Mouse (Mus musculus): ENCODE results near the gene Lrpap1. TPM values are rescaled to one million over a fixed set of nuclear protein-coding genes. Genes with fewer than 3 reads are reported as not detected.

The Lrpap1 gene
- polyA plus RNA-seq, 1 experiment: 36.4 TPM

- H3K27me3 ChIP-seq (ENCODE audit: control insufficient read depth, insufficient read depth, low read length): no peaks in the 10 kb centered on the region
- TF ChIP-seq CTCF (IDR thresholded peaks at IDR 0.05; ENCODE audit: control insufficient read depth, insufficient read depth, insufficient replicate concordance, low read depth, low read length) (no peak), POLR2A (IDR thresholded peaks at IDR 0.05; ENCODE audit: control insufficient read depth, low read depth, low read length) (no peak)
- no peak overlapping the region for H3K27ac ChIP-seq (ENCODE audit: control insufficient read depth, insufficient read depth, low read depth, low read length)
- no peaks in the 10 kb centered on the region; the same call in 1 of the 2 replicates for H3K4me1 ChIP-seq (ENCODE audit: control insufficient read depth, insufficient read depth, low read length)
- no peaks in the 10 kb centered on the region for H3K36me3 ChIP-seq (ENCODE audit: control insufficient read depth, insufficient read depth, low read length)
- H3K4me3 ChIP-seq (ENCODE audit: control insufficient read depth, low read depth, low read length): no peak overlapping the region
These were observed 29.2 kb downstream of the Lrpap1 start for GRCm38 (mm10) chr5:35076369-35076768.

DNA sequence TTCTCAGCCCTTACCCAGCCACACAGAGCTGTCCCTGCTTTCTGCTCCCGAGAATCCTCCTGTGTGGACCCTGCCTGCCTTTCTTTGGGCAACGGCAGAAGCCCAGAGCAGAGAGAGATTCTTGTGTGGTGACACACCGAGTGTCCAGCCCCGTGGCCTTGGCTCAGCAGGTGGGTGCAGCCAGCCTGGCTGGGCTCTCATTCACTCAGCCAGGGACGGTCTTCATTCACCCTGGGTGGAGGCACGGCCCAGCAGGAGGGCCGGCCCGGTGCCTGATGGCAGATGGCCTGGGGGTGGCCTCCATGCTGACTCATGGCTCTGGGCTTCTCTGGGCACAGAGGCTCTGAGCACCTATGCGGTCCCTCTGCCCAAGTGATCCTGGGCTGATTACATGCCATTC is 31.6 kb downstream of the Lrpap1 start:
- no peaks in the 10 kb centered on the region for H3K36me3 ChIP-seq (ENCODE audit: control insufficient read depth, insufficient read depth, low read length)
- H3K27ac ChIP-seq (ENCODE audit: control insufficient read depth, insufficient read depth, low read depth, low read length): no peak overlapping the region
- no peaks in the 10 kb centered on the region; the same call in 1 of the 2 replicates for H3K4me1 ChIP-seq (ENCODE audit: control insufficient read depth, insufficient read depth, low read length)
- no peaks in the 10 kb centered on the region for H3K27me3 ChIP-seq (ENCODE audit: control insufficient read depth, insufficient read depth, low read length)
- no peak overlapping the region for H3K4me3 ChIP-seq (ENCODE audit: control insufficient read depth, low read depth, low read length)
- TF ChIP-seq POLR2A (IDR thresholded peaks at IDR 0.05; ENCODE audit: control insufficient read depth, low read depth, low read length): no peak
- no peak for TF ChIP-seq CTCF (IDR thresholded peaks at IDR 0.05; ENCODE audit: control insufficient read depth, insufficient read depth, insufficient replicate concordance, low read depth, low read length)

- no peak for TF ChIP-seq CTCF (IDR thresholded peaks at IDR 0.05; ENCODE audit: control insufficient read depth, insufficient read depth, insufficient replicate concordance, low read depth, low read length)
- no peak for TF ChIP-seq POLR2A (IDR thresholded peaks at IDR 0.05; ENCODE audit: control insufficient read depth, low read depth, low read length)
- Histone ChIP-seq H3K36me3 (ENCODE audit: control insufficient read depth, insufficient read depth, low read length) (no peaks in the 10 kb centered on the region), H3K4me1 (ENCODE audit: control insufficient read depth, insufficient read depth, low read length) (no peaks in the 10 kb centered on the region; the same call in 1 of the 2 replicates), H3K27me3 (ENCODE audit: control insufficient read depth, insufficient read depth, low read length) (no peaks in the 10 kb centered on the region), H3K4me3 (ENCODE audit: control insufficient read depth, low read depth, low read length) (no peak overlapping the region), H3K27ac (ENCODE audit: control insufficient read depth, insufficient read depth, low read depth, low read length) (no peak overlapping the region)
These were observed 32.3 kb downstream of the Lrpap1 start for GRCm38 (mm10) chr5:35073235-35073634.

DNA sequence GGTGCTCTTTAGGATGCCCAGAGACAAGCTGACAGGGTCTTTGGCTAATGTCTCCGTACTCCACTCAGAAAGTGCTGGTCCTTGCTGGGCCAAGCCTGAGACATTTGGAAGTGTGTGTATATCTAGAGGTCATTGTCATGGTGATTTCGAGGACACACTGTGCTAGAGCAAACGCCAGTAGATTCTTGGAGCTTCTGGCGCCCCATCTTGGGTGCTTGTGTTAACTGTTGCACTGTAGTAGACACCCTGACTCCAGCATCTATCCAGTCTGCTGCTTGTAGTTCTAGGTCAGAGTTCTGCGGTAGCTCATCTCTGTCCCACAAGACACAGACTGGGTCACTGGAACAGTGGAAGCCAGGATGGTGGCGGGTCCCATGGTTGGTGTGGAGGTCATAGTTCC is 33.7 kb downstream of the Lrpap1 start:
- Histone ChIP-seq H3K27me3 (ENCODE audit: control insufficient read depth, insufficient read depth, low read length) (no peaks in the 10 kb centered on the region), H3K36me3 (ENCODE audit: control insufficient read depth, insufficient read depth, low read length) (no peaks in the 10 kb centered on the region), H3K4me1 (ENCODE audit: control insufficient read depth, insufficient read depth, low read length) (no peaks in the 10 kb centered on the region; the same call in 1 of the 2 replicates), H3K4me3 (ENCODE audit: control insufficient read depth, low read depth, low read length) (no peak overlapping the region), H3K27ac (ENCODE audit: control insufficient read depth, insufficient read depth, low read depth, low read length) (no peak overlapping the region)
- TF ChIP-seq POLR2A (IDR thresholded peaks at IDR 0.05; ENCODE audit: control insufficient read depth, low read depth, low read length) (no peak), CTCF (IDR thresholded peaks at IDR 0.05; ENCODE audit: control insufficient read depth, insufficient read depth, insufficient replicate concordance, low read depth, low read length) (no peak)

- no peak overlapping the region for H3K4me3 ChIP-seq (ENCODE audit: control insufficient read depth, low read depth, low read length)
- TF ChIP-seq CTCF (IDR thresholded peaks at IDR 0.05; ENCODE audit: control insufficient read depth, insufficient read depth, insufficient replicate concordance, low read depth, low read length) (no peak), POLR2A (IDR thresholded peaks at IDR 0.05; ENCODE audit: control insufficient read depth, low read depth, low read length) (no peak)
- no peaks in the 10 kb centered on the region; the same call in 1 of the 2 replicates for H3K4me1 ChIP-seq (ENCODE audit: control insufficient read depth, insufficient read depth, low read length)
- H3K36me3 ChIP-seq (ENCODE audit: control insufficient read depth, insufficient read depth, low read length): no peaks in the 10 kb centered on the region
- no peak overlapping the region for H3K27ac ChIP-seq (ENCODE audit: control insufficient read depth, insufficient read depth, low read depth, low read length)
- H3K27me3 ChIP-seq (ENCODE audit: control insufficient read depth, insufficient read depth, low read length): no peaks in the 10 kb centered on the region
These were observed 34.6 kb downstream of the Lrpap1 start for GRCm38 (mm10) chr5:35070953-35071352.

GRCm38 (mm10) chr5:35070314-35070713 is 35.3 kb downstream of the Lrpap1 start:
- no peaks in the 10 kb centered on the region; the same call in 1 of the 2 replicates for H3K4me1 ChIP-seq (ENCODE audit: control insufficient read depth, insufficient read depth, low read length)
- TF ChIP-seq POLR2A (IDR thresholded peaks at IDR 0.05; ENCODE audit: control insufficient read depth, low read depth, low read length) (no peak), CTCF (IDR thresholded peaks at IDR 0.05; ENCODE audit: control insufficient read depth, insufficient read depth, insufficient replicate concordance, low read depth, low read length) (no peak)

DNA sequence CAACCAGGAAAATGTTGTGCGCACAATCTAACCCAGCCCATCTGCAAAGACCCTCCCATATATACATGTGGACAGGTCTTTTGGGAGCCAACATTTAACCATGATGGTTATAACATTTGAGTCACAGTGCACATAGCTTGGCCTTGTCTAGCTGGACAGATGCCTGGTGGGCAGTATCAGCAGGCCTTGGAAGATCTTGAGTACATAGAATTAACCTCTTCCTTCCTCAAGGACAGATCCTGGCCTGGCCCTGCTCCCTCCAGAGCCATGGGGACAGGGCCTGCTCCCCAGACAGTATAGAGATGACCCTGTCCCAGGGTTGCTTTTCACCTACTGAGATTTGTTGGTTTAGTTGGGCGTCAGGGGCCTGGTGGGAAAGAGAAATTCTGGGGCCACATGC is 35.7 kb downstream of the Lrpap1 start:
- Histone ChIP-seq H3K36me3 (ENCODE audit: control insufficient read depth, insufficient read depth, low read length) (no peaks in the 10 kb centered on the region), H3K4me1 (ENCODE audit: control insufficient read depth, insufficient read depth, low read length) (no peaks in the 10 kb centered on the region; the same call in 1 of the 2 replicates), H3K4me3 (ENCODE audit: control insufficient read depth, low read depth, low read length) (no peak overlapping the region), H3K27me3 (ENCODE audit: control insufficient read depth, insufficient read depth, low read length) (no peaks in the 10 kb centered on the region), H3K27ac (ENCODE audit: control insufficient read depth, insufficient read depth, low read depth, low read length) (no peak overlapping the region)
- TF ChIP-seq CTCF (IDR thresholded peaks at IDR 0.05; ENCODE audit: control insufficient read depth, insufficient read depth, insufficient replicate concordance, low read depth, low read length) (no peak), POLR2A (IDR thresholded peaks at IDR 0.05; ENCODE audit: control insufficient read depth, low read depth, low read length) (no peak)

More at GRCm38 (mm10) chr5:35070314-35070713, 35.3 kb downstream of the Lrpap1 start:
- Histone ChIP-seq H3K36me3 (ENCODE audit: control insufficient read depth, insufficient read depth, low read length) (no peaks in the 10 kb centered on the region), H3K4me3 (ENCODE audit: control insufficient read depth, low read depth, low read length) (no peak overlapping the region), H3K27me3 (ENCODE audit: control insufficient read depth, insufficient read depth, low read length) (no peaks in the 10 kb centered on the region), H3K27ac (ENCODE audit: control insufficient read depth, insufficient read depth, low read depth, low read length) (no peak overlapping the region; the same call in 1 of the 2 replicates)

Data from testis, adult 2 months (tissue).